Mouse (Mus musculus) CH12.LX (cell line): ENCODE data around the gene Them4. TPM values are rescaled to one million over a fixed set of nuclear protein-coding genes. Genes with fewer than 3 reads are reported as not detected.

Experiments used
- DNase-seq: peaks from one replicate; pipeline ENCODE4 v3.0.0-alpha.2; 2013; ENCODE audit errors: extremely low read depth
- H3K27ac ChIP-seq: 2 replicates; pipeline ENCODE4 v1.5.1; 2012; ENCODE audit warnings: low read depth, mild to moderate bottlenecking, control low read depth, moderate library complexity; ENCODE audit not compliant: insufficient read depth
- H3K27me3 ChIP-seq: replicated peaks from 2 replicates; pipeline ENCODE3; 2012; ENCODE audit warnings: inconsistent platforms
- H3K36me3 ChIP-seq, 2 experiments: replicated peaks in 1 of 2; 2 replicates each; pipeline versions ENCODE3 to v1.6.1; 2012; ENCODE audit warnings: inconsistent platforms in 1 of 2, low read length in 1 of 2, mild to moderate bottlenecking in 1 of 2, mixed read lengths in 1 of 2, moderate library complexity in 1 of 2; ENCODE audit not compliant: control insufficient read depth in 1 of 2, insufficient read depth in 1 of 2
- H3K4me1 ChIP-seq, 2 experiments: 2 replicates each; pipeline ENCODE4 v1.6.1; 2012; ENCODE audit warnings: inconsistent platforms in 1 of 2, moderate library complexity in 1 of 2; ENCODE audit not compliant: insufficient read depth in 2 of 2, control insufficient read depth in 1 of 2
- H3K4me2 ChIP-seq: 2 replicates; pipeline ENCODE4 v1.6.1; 2012; ENCODE audit warnings: low read depth, mild to moderate bottlenecking, control low read depth; ENCODE audit not compliant: poor library complexity, insufficient read depth, severe bottlenecking
- H3K4me3 ChIP-seq, 3 experiments: fragments of 150-350 bp in 1 of 3; sonication (generic) in 1 of 3; replicated peaks in 1 of 3; 2 replicates each; pipeline versions ENCODE3 to v1.5.1; 2011 to 2012; ENCODE audit warnings: low read depth in 2 of 3, low read length in 2 of 3, mild to moderate bottlenecking in 2 of 3, moderate library complexity in 2 of 3, control low read depth in 1 of 3, improper control_type of control experiment in 1 of 3, inconsistent platforms in 1 of 3, mixed read lengths in 1 of 3; ENCODE audit not compliant: poor library complexity in 1 of 3
- H3K79me2 ChIP-seq: replicated peaks from 2 replicates; pipeline ENCODE4 v1.6.1; 2012; ENCODE audit warnings: mild to moderate bottlenecking, moderate library complexity; ENCODE audit not compliant: control insufficient read depth, poor library complexity, insufficient read depth, severe bottlenecking; ENCODE audit errors: extremely low read depth
- H3K9ac ChIP-seq: 2 replicates; pipeline ENCODE4 v1.6.1; 2012; ENCODE audit warnings: low read depth, mild to moderate bottlenecking, control low read depth, moderate library complexity; ENCODE audit not compliant: insufficient read depth
- H3K9me3 ChIP-seq: replicated peaks from 2 replicates; pipeline ENCODE3; 2012; ENCODE audit warnings: low read length, inconsistent platforms, mixed read lengths
- BHLHE40 ChIP-seq: IDR thresholded peaks from 2 replicates; pipeline ENCODE4 v1.6.1; 2011; ENCODE audit warnings: mild to moderate bottlenecking, low read depth, low read length, improper control_type of control experiment
- CHD1 ChIP-seq: IDR thresholded peaks from 2 replicates; pipeline ENCODE4 v1.6.1; 2012; ENCODE audit warnings: low read depth, low read length, improper control_type of control experiment, inconsistent platforms
- CHD2 ChIP-seq: IDR thresholded peaks from 2 replicates; pipeline ENCODE4 v1.6.1; 2011; ENCODE audit warnings: low read length, improper control_type of control experiment
- CTCF ChIP-seq, 2 experiments: IDR thresholded peaks in 1 of 2; conservative IDR thresholded peaks in 1 of 2; 2 replicates each; pipeline ENCODE4 v1.5.1; 2011 to 2012; ENCODE audit warnings: low read depth in 2 of 2, low read length in 2 of 2, improper control_type of control experiment in 1 of 2, inconsistent platforms in 1 of 2, mild to moderate bottlenecking in 1 of 2, moderate library complexity in 1 of 2
- E2F4 ChIP-seq: IDR thresholded peaks from 2 replicates; pipeline ENCODE4 v1.6.1; 2011; ENCODE audit warnings: low read depth, low read length, improper control_type of control experiment; ENCODE audit not compliant: insufficient replicate concordance
- EP300 ChIP-seq: IDR thresholded peaks from 2 replicates; pipeline ENCODE4 v1.6.1; 2011; ENCODE audit warnings: low read length, improper control_type of control experiment
- GABPA ChIP-seq: IDR thresholded peaks from 2 replicates; pipeline ENCODE4 v1.6.1; 2012; ENCODE audit warnings: low read depth, low read length, improper control_type of control experiment, inconsistent platforms; ENCODE audit not compliant: insufficient replicate concordance
- IRF4 ChIP-seq: IDR thresholded peaks from 2 replicates; pipeline ENCODE4 v1.6.1; 2014; ENCODE audit warnings: low read depth, mild to moderate bottlenecking, inconsistent platforms, low read length, improper control_type of control experiment
- JUN ChIP-seq: IDR thresholded peaks from 2 replicates; pipeline ENCODE4 v1.6.1; 2011; ENCODE audit warnings: low read depth, mild to moderate bottlenecking, low read length, improper control_type of control experiment, moderate library complexity; ENCODE audit not compliant: insufficient read depth
- JUND ChIP-seq: conservative IDR thresholded peaks from 2 replicates; pipeline ENCODE4 v1.6.1; 2011; ENCODE audit warnings: low read depth, low read length, improper control_type of control experiment
- KAT2A ChIP-seq: IDR thresholded peaks from 2 replicates; pipeline ENCODE4 v1.6.1; 2012; ENCODE audit warnings: low read length, improper control_type of control experiment, inconsistent platforms; ENCODE audit not compliant: insufficient replicate concordance
- MAX ChIP-seq: IDR thresholded peaks from 2 replicates; pipeline ENCODE4 v1.6.1; 2011; ENCODE audit warnings: low read length, improper control_type of control experiment
- POLR2A ChIP-seq: IDR thresholded peaks from 2 replicates; pipeline ENCODE4 v1.6.1; 2011; ENCODE audit warnings: low read depth, mild to moderate bottlenecking, improper control_type of control experiment, low read length
- POLR2AphosphoS2 ChIP-seq: IDR thresholded peaks from 2 replicates; pipeline ENCODE4 v1.6.1; 2011; ENCODE audit warnings: low read depth, low read length, improper control_type of control experiment
- RCOR1 ChIP-seq: conservative IDR thresholded peaks from 2 replicates; pipeline ENCODE4 v1.6.1; 2012; ENCODE audit warnings: low read depth, mild to moderate bottlenecking, inconsistent platforms, low read length, improper control_type of control experiment
- UBTF ChIP-seq: IDR thresholded peaks from 2 replicates; pipeline ENCODE4 v1.6.1; 2012; ENCODE audit warnings: low read depth, mild to moderate bottlenecking, inconsistent platforms, low read length, improper control_type of control experiment, moderate library complexity
- USF2 ChIP-seq: conservative IDR thresholded peaks from 2 replicates; pipeline ENCODE4 v1.6.1; 2011; ENCODE audit warnings: low read depth, low read length, improper control_type of control experiment
- ZC3H11A ChIP-seq: IDR thresholded peaks from 2 replicates; pipeline ENCODE4 v1.6.1; 2012; ENCODE audit warnings: low read depth, mild to moderate bottlenecking, inconsistent platforms, low read length, improper control_type of control experiment
- ZKSCAN1 ChIP-seq: IDR thresholded peaks from 2 replicates; pipeline ENCODE4 v1.6.1; 2012; ENCODE audit warnings: low read depth, inconsistent platforms, low read length, improper control_type of control experiment, borderline replicate concordance
- ZMIZ1 ChIP-seq: IDR thresholded peaks from 2 replicates; pipeline ENCODE4 v1.6.1; 2012; ENCODE audit warnings: low read depth, mild to moderate bottlenecking, inconsistent platforms, low read length, improper control_type of control experiment
- ZNF384 ChIP-seq: IDR thresholded peaks from 2 replicates; pipeline ENCODE4 v1.6.1; 2012; ENCODE audit warnings: low read depth, low read length, improper control_type of control experiment, inconsistent platforms
- dilution Hi-C: fragments of 300-500 bp; cut with MboI; formaldehyde crosslinking; loops from 2 replicates; pipeline ENCODE4 v1.14.3; 2020; ENCODE audit warnings: low sequenced_read_pairs; ENCODE audit not compliant: extremely low pct_unique_long_range_greater_than_20kb, extremely low pct_ligation_motif_present
- in situ Hi-C: fragments of 300-500 bp; cut with MboI; formaldehyde crosslinking; loops from 3 replicates; pipeline ENCODE4 v1.14.3; 2019; ENCODE audit warnings: low sequenced_read_pairs, low pct_ligation_motif_present, low pct_unique_long_range_greater_than_20kb, mixed read lengths
- polyA plus RNA-seq: library from polyadenylated mRNA; unstranded; fragments of >175 nt; gene quantifications from 2 replicates; pipeline ENCODE4 v1.2.1, GENCODE M21; 2012; ENCODE audit warnings: low read depth; ENCODE audit not compliant: insufficient read length
- total RNA-seq, 2 experiments: library from RNA; depleted of rRNA; stranded (reverse); fragments of 300-350 nt in 1 of 2; fragments of >200 nt in 1 of 2; gene quantifications; 2 replicates each; pipeline ENCODE4 v1.2.3; 2012 to 2014

The Them4 gene
- total and polyA plus RNA-seq, 3 experiments: 2.4 to 7.2 (median 3.6) TPM

DNA sequence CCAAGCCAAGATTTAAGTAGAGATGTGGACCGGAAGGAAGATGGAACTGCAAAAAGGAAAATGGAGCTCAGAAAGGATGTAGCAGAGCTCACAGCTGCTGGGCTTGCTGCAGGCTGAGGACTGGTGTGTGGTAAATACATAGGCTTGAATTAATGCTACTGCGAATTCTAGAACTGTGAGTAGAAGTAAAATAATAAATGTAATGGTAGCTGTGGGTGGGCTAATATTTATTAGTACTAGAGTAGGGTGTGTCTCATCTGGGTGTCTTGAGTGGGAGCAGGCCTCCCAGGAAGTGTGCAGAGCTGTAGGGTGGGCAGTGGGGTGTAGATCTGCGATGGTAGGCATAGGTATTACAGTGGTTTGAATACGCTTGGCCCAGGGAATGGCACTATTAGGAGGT, 24.6 kb downstream of the Them4 start:
- Histone ChIP-seq H3K79me2 (no peaks in the 10 kb centered on the region), H3K27ac (no peak overlapping the region), H3K4me2 (no peak overlapping the region)
- in situ Hi-C loops: no loop called here
- no peak for DNase-seq
- TF ChIP-seq ZMIZ1 (no peak), POLR2AphosphoS2 (no peak)
- TF ChIP-seq, all 38 proteins: peak for 0
- H3K9ac ChIP-seq: no peak overlapping the region
- no peaks in the 10 kb centered on the region for H3K9me3 ChIP-seq
- no peak overlapping the region for H3K4me3 ChIP-seq
- peaks cover 5% of the 10 kb centered on the region for H3K27me3 ChIP-seq
- dilution Hi-C loops: no loop called here
- H3K4me1 ChIP-seq: no peaks in the 10 kb centered on the region
- peaks cover 2 to 10% of the 10 kb centered on the region in 2 experiments for H3K36me3 ChIP-seq

DNA sequence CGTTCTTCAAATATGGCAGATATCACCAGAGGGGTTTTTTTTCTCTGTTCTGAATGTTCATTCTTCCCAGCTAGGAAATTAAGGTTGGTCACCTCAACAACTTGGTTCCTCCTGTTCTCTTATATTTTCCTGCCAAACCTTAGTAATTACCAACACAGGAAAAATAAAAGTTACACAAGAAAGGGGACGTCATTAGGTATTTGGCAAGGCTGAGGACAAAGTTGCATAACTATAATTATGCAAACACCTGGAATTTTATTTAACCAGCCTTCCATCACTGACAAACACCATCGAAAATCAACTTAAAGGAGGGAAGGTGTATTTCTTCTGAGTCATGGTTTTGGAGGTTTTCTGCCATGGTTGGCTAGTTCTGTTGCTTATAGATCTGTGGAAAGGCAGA, 28.6 kb downstream of the Them4 start:
- H3K4me3 ChIP-seq: no peak overlapping the region
- no peaks in the 10 kb centered on the region for H3K36me3 ChIP-seq
- H3K27me3 ChIP-seq: peaks cover 9% of the 10 kb centered on the region
- no peak for TF ChIP-seq ZNF384
- TF ChIP-seq GABPA: no peak
- TF ChIP-seq KAT2A: no peak
- no peak for TF ChIP-seq RCOR1
- no peak for TF ChIP-seq POLR2AphosphoS2
- TF ChIP-seq UBTF: no peak
- TF ChIP-seq POLR2A: no peak
- no peak for TF ChIP-seq EP300
- no peak for TF ChIP-seq ZKSCAN1
- no peak for TF ChIP-seq JUND
- no peak for TF ChIP-seq CHD2
- no peak for TF ChIP-seq IRF4
- TF ChIP-seq MAX: no peak
- TF ChIP-seq CTCF (conservative IDR thresholded peaks at IDR 0.05 in 1 of 2, IDR thresholded peaks at IDR 0.05 in 1 of 2; ENCODE audit: low read depth in 2 of 2, low read length in 2 of 2): no peak
- no peak for TF ChIP-seq JUN
- no peak for TF ChIP-seq BHLHE40
- no peak for TF ChIP-seq ZC3H11A
- no peak for TF ChIP-seq CHD1
- TF ChIP-seq USF2: no peak
- TF ChIP-seq E2F4: no peak
- TF ChIP-seq, all 38 proteins: peak for 0
- dilution Hi-C loops (no loop called here), in situ Hi-C loops (no loop called here)
- Histone ChIP-seq H3K9me3 (no peaks in the 10 kb centered on the region), H3K27ac (no peak overlapping the region), H3K4me2 (no peak overlapping the region), H3K9ac (no peak overlapping the region), H3K4me1 (no peaks in the 10 kb centered on the region), H3K79me2 (no peaks in the 10 kb centered on the region)
- no peak for DNase-seq
